Mouse (Mus musculus) midbrain, embryonic 11.5 days (tissue): ENCODE measurements around the gene Sh3rf1. TPM values are rescaled to one million over a fixed set of nuclear protein-coding genes. Genes with fewer than 3 reads are reported as not detected.

Source experiments
- ATAC-seq: fragments of 200-750 bp; cut with Nextera tagmentation; 2 replicates; pipeline ENCODE4 v1.8.0; 2017; ENCODE audit warnings: moderate TSS enrichment, moderate library complexity; ENCODE audit not compliant: low FRiP score
- DNase-seq: peaks from one replicate; pipeline ENCODE4 v3.0.0; 2015; ENCODE audit warnings: low spot score; ENCODE audit errors: missing footprints
- H3K27ac ChIP-seq: fragments of 300-500 bp; sonication (generic); 2 replicates; pipeline ENCODE4 v1.5.1; 2014; ENCODE audit warnings: low read depth, low read length
- H3K27me3 ChIP-seq: fragments of 300-500 bp; sonication (generic); 2 replicates; pipeline ENCODE4 v1.6.1; 2014; ENCODE audit warnings: mild to moderate bottlenecking, low read length, moderate library complexity, mixed read lengths; ENCODE audit not compliant: control insufficient read depth, insufficient read depth
- H3K36me3 ChIP-seq: fragments of 300-500 bp; sonication (generic); 2 replicates; pipeline ENCODE4 v1.6.1; 2014; ENCODE audit warnings: mild to moderate bottlenecking, low read length, moderate library complexity, mixed read lengths; ENCODE audit not compliant: control insufficient read depth, insufficient read depth
- H3K4me1 ChIP-seq: fragments of 300-500 bp; sonication (generic); 2 replicates; pipeline ENCODE4 v1.6.1; 2014; ENCODE audit warnings: low read length; ENCODE audit not compliant: control insufficient read depth, insufficient read depth
- H3K4me2 ChIP-seq: fragments of 300-500 bp; sonication (generic); 2 replicates; pipeline ENCODE4 v1.6.1; 2014; ENCODE audit warnings: mild to moderate bottlenecking, moderate library complexity
- H3K4me3 ChIP-seq: fragments of 300-500 bp; sonication (generic); 2 replicates; pipeline ENCODE4 v1.5.1; 2014; ENCODE audit warnings: low read depth, low read length
- H3K9ac ChIP-seq: fragments of 300-500 bp; sonication (generic); 2 replicates; pipeline ENCODE4 v1.6.1; 2014; ENCODE audit warnings: low read length
- H3K9me3 ChIP-seq: fragments of 300-500 bp; sonication (generic); 2 replicates; pipeline ENCODE4 v1.6.1; 2016; ENCODE audit warnings: low read length; ENCODE audit not compliant: control insufficient read depth
- WGBS: fragments of 180-500 bp; shearing (Covaris S2); extraction: QIAGEN DNeasy Blood & Tissue Kit; methylation state at CpG from one replicate; pipeline ENCODE4 v1.1.7; 2014; 5-methylcytosine and 5-hydroxymethylcytosine counted together
- polyA plus RNA-seq: library from polyadenylated mRNA; unstranded; fragments of >200 nt; fragmentation: Nextera tagmentation; extraction: Ambion mirVana; gene quantifications from 2 replicates; pipeline ENCODE4 v1.2.1, GENCODE M21; 2014

Sh3rf1 gene
- polyA plus RNA-seq, 1 experiment from 2014 or later, result 18.5 TPM

- ATAC-seq, result no peak
- H3K4me2 ChIP-seq, result no peak overlapping the region
- H3K4me1 ChIP-seq, result peaks cover 27% of the 10 kb centered on the region
- H3K36me3 ChIP-seq, result no peaks in the 10 kb centered on the region
- no peaks in the 10 kb centered on the region for H3K27me3 ChIP-seq
- no peak overlapping the region for H3K9ac ChIP-seq
- H3K9me3 ChIP-seq, result no peaks in the 10 kb centered on the region
- no peak overlapping the region for H3K4me3 ChIP-seq
- H3K27ac ChIP-seq, result no peak overlapping the region
- WGBS, result 82% methylated on average over 4 of the region's 4 CpGs
- DNase-seq, result no peak
Measured at GRCm38 (mm10) chr8:61306501-61307112, 82.9 kb downstream of the Sh3rf1 start.

GRCm38 (mm10) chr8:61308896-61309295 lies 85.2 kb downstream of the Sh3rf1 start:
- DNase-seq, result no peak
- ATAC-seq, result no peak
- H3K4me1 ChIP-seq, result peaks cover 27% of the 10 kb centered on the region
- H3K9ac ChIP-seq, result no peak overlapping the region
- no peak overlapping the region for H3K4me3 ChIP-seq
- H3K36me3 ChIP-seq, result no peaks in the 10 kb centered on the region
- H3K9me3 ChIP-seq, result no peaks in the 10 kb centered on the region
- H3K27ac ChIP-seq, result peak overlapping the region; percentile 1; the same call in 1 of the 2 replicates
- H3K27me3 ChIP-seq, result no peaks in the 10 kb centered on the region
- 0 out of 2 replicates have a peak overlapping the region, but pooled peaks have one; percentile 3 for H3K4me2 ChIP-seq

GRCm38 (mm10) chr8:61309530-61310402 lies 86.1 kb downstream of the Sh3rf1 start:
- Histone ChIP-seq H3K4me3 (peak overlapping the region; percentile 9; the same call in 1 of the 2 replicates), H3K27me3 (no peaks in the 10 kb centered on the region), H3K36me3 (no peaks in the 10 kb centered on the region), H3K4me1 (peaks cover 27% of the 10 kb centered on the region), H3K9ac (0 out of 2 replicates have a peak overlapping the region, but pooled peaks have one; percentile 25), H3K4me2 (peak overlapping the region; percentile 34), H3K27ac (peak overlapping the region; percentile 48), H3K9me3 (no peaks in the 10 kb centered on the region)
- peak; percentile 95 for DNase-seq
- ATAC-seq, result peak; percentile 81
- 8% methylated on average over 20 of the region's 20 CpGs for WGBS

- H3K9me3 ChIP-seq, result no peaks in the 10 kb centered on the region
- peak; percentile 39 for ATAC-seq
- H3K4me2 ChIP-seq, result peak overlapping the region; percentile 34; the same call in 1 of the 2 replicates
- H3K27me3 ChIP-seq, result no peaks in the 10 kb centered on the region
- no peak overlapping the region; the same call in 1 of the 2 replicates for H3K27ac ChIP-seq
- H3K36me3 ChIP-seq, result no peaks in the 10 kb centered on the region
- no peak overlapping the region for H3K9ac ChIP-seq
- peaks cover 27% of the 10 kb centered on the region for H3K4me1 ChIP-seq
- peak; percentile 91 for DNase-seq
- WGBS, result 19% methylated on average over 9 of the region's 9 CpGs
- H3K4me3 ChIP-seq, result no peak overlapping the region
Measured at GRCm38 (mm10) chr8:61310403-61310871, 86.8 kb downstream of the Sh3rf1 start.

- H3K4me3 ChIP-seq, result no peak overlapping the region
- no peaks in the 10 kb centered on the region for H3K9me3 ChIP-seq
- H3K36me3 ChIP-seq, result no peaks in the 10 kb centered on the region
- 87% methylated on average over 7 of the region's 7 CpGs for WGBS
- no peak overlapping the region for H3K9ac ChIP-seq
- H3K27me3 ChIP-seq, result no peaks in the 10 kb centered on the region
- no peak for DNase-seq
- no peak overlapping the region for H3K4me2 ChIP-seq
- H3K27ac ChIP-seq, result no peak overlapping the region
- ATAC-seq, result no peak
- H3K4me1 ChIP-seq, result peaks cover 27% of the 10 kb centered on the region
Measured at GRCm38 (mm10) chr8:61313016-61313415, 89.3 kb downstream of the Sh3rf1 start.

- peaks cover under 1% of the 10 kb centered on the region for H3K4me1 ChIP-seq
- no peak overlapping the region for H3K27ac ChIP-seq
- ATAC-seq (no peak), DNase-seq (no peak)
- no peak overlapping the region for H3K4me3 ChIP-seq
- no peaks in the 10 kb centered on the region for H3K27me3 ChIP-seq
- no peaks in the 10 kb centered on the region for H3K36me3 ChIP-seq
- H3K9me3 ChIP-seq, result no peaks in the 10 kb centered on the region
- WGBS, result 76% methylated on average over 10 of the region's 10 CpGs
- no peak overlapping the region for H3K4me2 ChIP-seq
- no peak overlapping the region for H3K9ac ChIP-seq
Measured at GRCm38 (mm10) chr8:61316012-61316767, 92.5 kb downstream of the Sh3rf1 start.

- Histone ChIP-seq H3K36me3 (no peaks in the 10 kb centered on the region), H3K27ac (no peak overlapping the region), H3K27me3 (no peaks in the 10 kb centered on the region), H3K9ac (no peak overlapping the region), H3K9me3 (no peaks in the 10 kb centered on the region), H3K4me2 (no peak overlapping the region), H3K4me1 (no peaks in the 10 kb centered on the region), H3K4me3 (no peak overlapping the region)
- WGBS, result 68% methylated on average over 10 of the region's 10 CpGs
- ATAC-seq (0 out of 2 replicates have a peak, but pooled peaks have one; percentile 39), DNase-seq (no peak)
Measured at GRCm38 (mm10) chr8:61316813-61317534, 93.3 kb downstream of the Sh3rf1 start.

GRCm38 (mm10) chr8:61317535-61318136 lies 94.0 kb downstream of the Sh3rf1 start:
- ATAC-seq, result peak; percentile 34; the same call in 1 of the 2 replicates
- WGBS, result 65% methylated on average over 6 of the region's 6 CpGs
- no peaks in the 10 kb centered on the region for H3K27me3 ChIP-seq
- no peak for DNase-seq
- no peaks in the 10 kb centered on the region for H3K4me1 ChIP-seq
- no peak overlapping the region for H3K4me3 ChIP-seq
- H3K4me2 ChIP-seq, result no peak overlapping the region
- H3K9ac ChIP-seq, result no peak overlapping the region
- H3K36me3 ChIP-seq, result no peaks in the 10 kb centered on the region
- H3K9me3 ChIP-seq, result no peaks in the 10 kb centered on the region
- H3K27ac ChIP-seq, result no peak overlapping the region
